Mouse (Mus musculus) megakaryocyte progenitor cell, adult 5-6 weeks (primary cell): Measurements from ENCODE around the gene Kif1bp. TPM values are rescaled to one million over a fixed set of nuclear protein-coding genes. Genes with fewer than 3 reads are reported as not detected.
"Not testable (repeated sequence)": the region's sequence is repeated elsewhere in the genome, so short reads cannot be mapped to it uniquely, and the experiment has no call there.

Source experiments
- ATAC-seq: replicated peaks from 2 replicates; pipeline ENCODE4 v1.8.0; 2016; ENCODE audit warnings: mild to moderate bottlenecking, moderate TSS enrichment, inconsistent platforms; ENCODE audit not compliant: poor library complexity
- total RNA-seq, 2 experiments: library from RNA; stranded (forward) in 1 of 2; stranded (reverse) in 1 of 2; fragments of 157-497, 149-512 nt in 1 of 2; fragments of 200-1000 nt in 1 of 2; gene quantifications; 2 replicates each; pipeline versions ENCODE4 v1.2.3 to v1.2.4; 2015 to 2017

Kif1bp gene
- total RNA-seq (2015) (18.7 and 26.5 TPM in 2 replicates), total RNA-seq (2017) (14.8 and 19.4 TPM in 2 replicates)

DNA sequence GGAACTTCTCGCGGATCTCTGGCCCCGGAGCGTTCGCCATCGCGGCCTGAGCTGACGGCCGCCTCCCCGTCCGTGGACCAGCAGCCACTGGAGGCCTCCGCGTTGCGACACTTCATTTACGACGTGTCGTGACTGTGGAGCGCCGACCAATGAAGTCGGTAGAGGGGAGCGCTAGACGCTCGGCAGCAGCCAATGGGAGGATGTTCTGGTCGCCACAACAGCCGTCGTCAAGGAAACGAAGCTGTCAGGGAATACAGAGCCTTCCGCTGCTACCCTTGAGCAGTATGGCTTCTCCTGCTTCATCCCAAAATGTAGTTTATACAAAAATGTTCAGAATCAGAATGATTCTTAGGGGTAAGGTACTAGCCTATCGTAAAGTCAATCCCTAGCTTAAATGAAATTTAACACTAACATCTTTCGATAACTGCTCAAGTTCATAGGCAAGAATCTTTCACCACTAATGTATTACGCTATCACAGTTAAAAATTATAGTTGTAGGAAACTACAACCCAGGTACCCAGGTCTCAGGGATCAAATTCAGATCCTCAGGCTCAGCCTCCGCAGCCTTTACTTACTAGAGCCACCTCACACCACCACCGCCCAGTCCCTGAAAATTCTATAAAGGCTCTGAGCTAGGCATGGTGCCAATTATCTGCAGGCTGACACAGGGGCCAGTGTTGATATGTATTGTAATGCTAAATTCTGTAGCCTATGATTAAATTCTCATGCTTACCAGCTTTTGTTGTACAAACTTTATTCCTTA lies at the start of gene Kif1bp:
Gene Kif1bp (minus strand): TSS at position 120 of the 763 bp plus-strand sequence.
- ATAC-seq, result peak; percentile 98

DNA sequence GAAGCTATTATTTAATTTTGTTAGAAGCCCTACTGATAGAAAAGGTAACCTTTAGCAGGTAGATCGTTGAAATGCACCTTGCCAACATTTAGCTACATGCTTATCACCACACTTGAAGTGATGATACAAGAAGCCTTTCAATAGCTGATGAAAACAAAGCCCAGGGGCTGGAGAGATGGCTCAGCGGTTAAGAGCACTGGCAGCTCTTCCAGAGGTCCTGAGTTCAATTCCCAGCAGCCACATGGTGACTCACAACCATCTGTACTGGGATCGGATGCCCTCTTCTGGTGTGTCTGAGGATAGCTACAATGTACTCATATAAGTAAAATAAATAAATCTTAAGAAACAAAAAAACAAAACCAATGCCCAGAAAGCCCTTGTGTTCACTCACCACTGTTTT lies 25.9 kb upstream of the Kif1bp start:
- no peak for ATAC-seq

DNA sequence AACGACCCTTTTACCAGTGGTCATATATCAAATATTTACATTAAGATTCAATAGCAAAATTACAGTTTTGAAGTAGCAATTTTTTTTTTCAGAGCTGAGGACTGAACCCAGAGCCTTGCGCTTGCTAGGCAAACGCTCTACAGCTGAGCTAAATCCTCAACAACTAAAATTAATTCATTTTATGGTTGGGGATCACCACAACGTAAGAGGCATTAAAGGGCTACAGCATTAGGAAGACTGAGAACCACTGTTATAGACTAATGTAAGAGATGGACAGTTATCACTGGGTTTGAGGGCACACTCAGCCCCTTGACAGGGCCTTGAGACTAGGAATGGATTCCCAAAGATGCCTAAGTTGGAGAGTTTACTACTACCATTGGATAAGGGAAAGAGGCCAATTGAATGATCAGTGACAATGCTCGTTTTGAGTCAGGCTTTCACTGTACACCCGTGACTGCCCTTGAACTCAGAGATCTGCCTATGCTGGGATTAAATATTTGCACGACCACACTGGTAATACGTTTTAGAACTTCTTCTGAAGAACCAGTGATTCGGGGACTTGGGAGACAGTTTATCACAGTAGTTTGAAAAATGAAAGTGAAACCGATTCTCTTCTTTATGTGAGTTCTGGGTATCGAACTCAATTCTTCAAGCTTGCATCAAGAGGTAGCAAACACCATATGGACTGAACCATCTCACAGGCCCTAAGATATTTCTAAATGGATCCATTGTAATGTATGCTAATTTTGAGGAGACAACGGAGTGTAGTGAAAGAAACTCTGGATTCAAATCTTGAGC lies 25.2 kb upstream of the Kif1bp start:
- ATAC-seq, result no peak

DNA sequence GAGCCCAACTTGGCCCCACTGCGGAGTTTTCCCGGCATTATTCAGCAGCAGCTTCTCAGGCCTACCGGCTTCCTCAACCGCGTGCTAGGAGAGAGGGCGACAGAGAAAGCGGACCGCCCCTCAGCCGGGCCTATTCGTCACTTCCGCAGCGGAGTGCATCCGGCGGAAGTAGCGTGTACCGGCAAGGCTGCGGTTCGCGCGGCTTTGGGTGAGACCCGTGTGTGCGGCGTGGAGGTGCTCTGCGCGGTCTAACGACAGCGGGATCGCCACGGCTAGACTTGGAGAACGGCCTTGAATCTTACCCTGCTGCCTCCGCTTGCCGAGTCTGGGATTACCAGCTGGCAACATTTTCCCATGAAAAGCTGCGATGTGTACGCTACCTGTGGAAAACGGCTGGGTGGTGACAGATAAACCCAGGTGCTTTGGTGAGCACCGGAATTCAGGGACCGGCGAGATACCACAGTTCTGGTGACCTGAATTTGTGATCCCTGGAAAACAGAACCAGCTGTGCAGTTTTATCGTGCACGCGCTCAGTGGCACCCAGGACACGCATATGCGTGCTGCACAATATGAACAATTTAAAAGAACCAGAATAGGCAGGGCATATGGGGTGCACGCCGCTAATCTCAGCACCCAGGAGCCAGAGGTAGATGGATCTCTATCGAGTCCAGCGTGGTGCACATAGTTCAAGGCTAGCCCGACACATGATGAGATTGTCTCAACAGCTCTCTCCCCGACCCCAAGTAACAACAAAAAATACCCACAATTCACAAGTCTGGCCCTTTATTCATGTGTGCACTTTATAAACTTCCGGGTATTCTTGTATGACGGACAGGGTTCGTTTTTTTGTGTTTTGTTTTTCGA lies 24.2 kb upstream of the Kif1bp start, which contains the start of gene Ddx21:
Gene Ddx21 (minus strand): TSS at position 105 of the 864 bp plus-strand sequence.
- ATAC-seq, result peak; percentile 94

DNA sequence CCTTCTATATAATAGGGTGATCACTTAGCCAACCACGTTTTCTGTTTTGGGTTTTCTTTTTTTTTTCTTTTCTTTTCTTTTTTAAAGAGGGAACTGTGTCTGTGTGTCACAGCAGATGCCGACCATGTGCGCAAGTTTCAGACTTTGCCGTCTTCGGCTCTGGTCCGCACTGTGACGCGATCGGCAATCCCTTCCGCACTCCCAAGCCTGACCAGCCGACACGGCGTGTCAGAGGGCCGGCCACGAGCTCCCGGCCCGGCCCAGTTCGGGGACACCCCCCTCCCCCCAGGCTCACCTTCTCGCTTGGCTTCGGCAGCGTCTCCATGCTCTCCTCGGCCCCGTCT lies 23.5 kb upstream of the Kif1bp start:
- peak; percentile 45 for ATAC-seq

DNA sequence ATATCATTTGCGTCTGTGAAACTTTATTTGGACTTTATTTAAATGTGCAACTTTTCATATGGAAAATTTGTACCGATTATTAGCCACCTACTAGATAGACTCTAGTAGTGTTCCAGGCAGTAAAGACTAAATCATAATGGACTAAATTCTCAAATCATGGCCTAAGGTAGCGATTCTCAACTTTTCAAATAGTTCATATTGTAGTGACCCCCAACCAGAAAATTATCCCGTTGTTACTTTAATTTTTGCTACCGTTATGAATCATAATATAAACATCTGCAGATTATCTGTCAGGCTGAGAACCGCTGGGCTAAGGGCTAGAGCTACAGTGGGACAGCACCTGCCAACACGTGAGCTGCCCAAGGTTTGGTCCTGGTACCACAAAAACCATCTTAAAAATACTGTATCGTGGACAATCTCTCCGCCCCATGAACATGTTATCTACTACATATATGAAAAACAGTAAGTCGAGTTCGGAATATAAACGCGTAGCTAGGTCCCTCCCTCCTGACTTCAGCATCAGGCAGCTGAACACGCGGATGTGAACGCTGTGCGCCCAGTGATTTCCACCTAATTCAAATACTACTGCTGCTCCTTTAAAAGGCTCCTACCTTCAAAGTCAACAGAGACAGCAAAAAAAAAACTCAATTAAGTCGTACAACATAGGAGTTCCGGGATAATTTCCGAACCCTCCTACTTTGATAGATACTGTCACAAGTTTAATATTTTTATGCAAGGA lies 23.0 kb upstream of the Kif1bp start:
- ATAC-seq, result peak; percentile 16

DNA sequence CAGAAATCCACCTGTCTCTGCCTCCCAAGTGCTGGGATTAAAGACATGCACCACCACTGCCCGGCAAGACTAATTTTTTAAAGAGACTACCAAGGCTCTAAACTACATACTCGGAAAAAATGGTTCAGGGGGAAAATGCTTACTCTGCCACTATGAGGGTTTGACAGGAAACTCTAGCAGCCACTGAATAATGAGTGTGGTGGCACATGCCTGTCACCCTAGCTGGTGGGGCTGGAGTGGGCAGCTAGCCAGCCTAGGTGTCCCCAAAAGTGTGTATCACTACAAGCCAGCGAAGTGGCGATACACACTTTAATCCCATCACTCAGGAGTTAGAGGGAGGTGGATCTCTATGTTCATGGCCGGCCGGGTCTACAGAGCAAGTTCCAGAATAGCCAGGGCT lies 21.8 kb upstream of the Kif1bp start:
- ATAC-seq, result no peak

DNA sequence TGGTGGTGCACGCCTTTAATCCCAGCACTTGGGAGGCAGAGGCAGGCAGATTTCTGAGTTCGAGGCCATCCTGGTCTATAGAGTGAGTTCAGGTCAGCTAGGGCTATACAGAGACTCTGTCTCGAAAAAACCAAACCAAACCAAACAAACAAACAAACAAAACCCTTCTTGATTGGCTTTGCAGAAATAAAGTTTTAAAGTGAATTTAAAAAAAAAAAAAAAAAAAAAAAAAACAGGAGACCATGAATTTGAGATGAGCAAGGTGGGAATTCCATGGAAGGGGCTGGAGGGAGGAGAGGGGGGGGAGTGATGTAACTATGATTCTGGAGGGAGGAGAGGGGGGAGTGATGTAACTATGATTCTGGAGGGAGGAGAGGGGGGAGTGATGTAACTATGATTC lies 21.1 kb upstream of the Kif1bp start:
- ATAC-seq, result not testable (repeated sequence)

DNA sequence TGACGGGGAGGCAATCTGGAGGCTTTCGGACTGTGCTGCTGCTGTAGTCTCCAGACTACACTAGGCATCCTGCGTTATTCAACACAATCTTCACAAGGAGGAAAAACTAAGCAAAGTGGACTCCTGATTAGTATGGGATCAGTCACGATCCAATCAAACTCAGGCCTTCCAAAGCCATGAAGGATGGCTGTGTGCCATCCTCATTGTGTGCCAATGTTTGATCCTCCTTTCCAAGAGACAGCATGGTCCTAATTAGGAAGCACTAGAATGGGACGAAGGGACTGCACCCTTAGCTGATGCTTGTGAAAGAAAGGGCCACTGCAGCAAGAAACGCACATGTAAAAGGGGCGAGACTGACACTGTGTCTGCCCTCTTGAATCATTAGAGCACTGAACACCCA lies 14.2 kb upstream of the Kif1bp start:
- no peak for ATAC-seq

DNA sequence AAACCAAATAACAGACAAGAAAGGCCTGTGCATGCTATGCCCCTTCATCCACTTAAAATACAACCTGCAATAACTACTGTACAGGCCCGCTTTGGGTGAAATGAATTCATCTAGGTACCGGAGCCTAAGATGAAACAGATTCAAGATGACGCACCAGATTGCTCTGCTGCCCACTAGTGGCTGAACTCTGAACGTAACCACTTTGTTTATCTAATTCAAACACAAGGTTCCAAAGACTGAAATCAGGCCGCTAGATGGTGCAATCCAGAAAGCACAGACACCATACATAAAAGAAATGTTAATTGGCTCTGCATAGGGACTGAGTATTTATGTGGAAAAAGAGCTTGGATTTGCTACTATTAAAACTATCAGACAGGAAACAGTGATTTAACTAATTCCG lies 11.9 kb upstream of the Kif1bp start:
- ATAC-seq, result peak; percentile 98

DNA sequence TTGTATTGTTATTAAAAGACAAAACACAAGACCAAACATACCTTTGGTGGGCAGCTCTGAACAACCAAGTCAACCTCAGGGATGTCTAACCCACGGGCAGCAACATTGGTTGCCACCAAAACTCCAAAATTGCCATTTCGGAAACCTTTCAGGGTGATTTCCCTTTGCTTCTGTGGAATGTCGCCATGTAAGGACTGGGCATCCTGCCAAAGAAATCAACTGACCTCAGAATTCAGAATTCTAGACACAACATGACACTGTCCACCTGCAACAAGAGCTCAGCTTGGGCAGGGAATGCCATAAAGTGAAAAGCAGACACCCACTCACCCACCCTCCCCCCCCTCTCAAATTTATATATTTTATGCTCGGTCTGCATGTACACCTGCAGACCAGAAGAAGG lies 10.4 kb upstream of the Kif1bp start:
- no peak for ATAC-seq

DNA sequence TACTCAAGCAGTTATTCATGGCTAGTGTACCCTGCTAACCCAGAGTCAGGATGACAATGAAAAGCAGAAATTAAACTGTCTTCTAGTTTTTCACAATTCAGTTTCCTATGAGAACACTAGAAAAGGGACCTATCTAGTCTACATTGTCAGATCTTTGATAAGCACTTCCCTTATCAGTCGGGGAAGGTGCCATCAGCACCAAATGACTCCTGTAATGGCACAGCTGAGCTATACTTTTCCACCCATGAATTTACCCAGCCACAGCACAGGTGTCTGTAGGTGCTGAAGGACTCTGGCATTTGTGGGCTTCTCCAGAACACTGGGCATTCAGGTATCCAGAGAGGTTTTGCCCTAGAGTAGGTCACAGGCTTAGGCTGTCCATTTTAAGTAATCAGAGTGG lies 5.0 kb upstream of the Kif1bp start:
- ATAC-seq, result no peak

DNA sequence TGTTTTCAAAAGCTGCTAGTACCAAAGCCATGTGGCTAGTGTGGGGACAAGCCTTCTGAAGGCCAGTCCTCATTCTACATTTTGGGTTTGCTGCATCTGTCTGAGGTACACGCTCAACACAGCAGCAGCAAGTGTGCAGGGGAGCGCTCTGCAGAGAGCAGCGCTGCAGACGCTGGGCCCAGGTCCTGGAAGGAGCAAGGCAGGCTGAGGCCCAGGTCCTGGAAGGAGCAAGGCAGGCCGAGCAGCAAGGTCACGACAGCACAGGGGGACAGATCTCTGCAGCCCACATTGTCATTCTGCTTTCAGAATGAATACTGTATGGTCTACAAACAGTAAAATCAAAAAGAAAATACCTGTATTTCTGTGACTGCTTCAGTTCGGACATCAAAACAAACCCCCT lies 4.4 kb upstream of the Kif1bp start:
- ATAC-seq, result no peak

DNA sequence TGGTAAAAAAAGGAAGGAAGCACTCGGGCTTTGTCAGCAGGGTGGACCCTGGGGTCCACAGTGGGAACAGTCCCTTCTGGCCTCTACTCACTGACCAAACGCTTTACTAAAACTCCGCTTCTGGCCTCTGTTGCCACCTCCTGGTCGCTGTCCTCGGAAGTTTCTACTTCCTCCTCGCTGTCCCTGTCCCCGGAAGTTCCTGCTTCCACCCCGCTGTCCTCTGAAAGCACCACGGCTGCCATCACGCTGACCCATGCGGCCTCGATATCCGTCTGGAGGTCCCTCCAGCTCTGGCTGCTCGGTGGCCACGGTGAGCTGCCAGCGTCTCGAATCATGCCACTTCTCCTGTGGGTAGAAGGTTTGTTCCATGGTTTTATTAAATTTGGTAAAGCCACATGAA lies 4.0 kb upstream of the Kif1bp start:
- no peak for ATAC-seq

DNA sequence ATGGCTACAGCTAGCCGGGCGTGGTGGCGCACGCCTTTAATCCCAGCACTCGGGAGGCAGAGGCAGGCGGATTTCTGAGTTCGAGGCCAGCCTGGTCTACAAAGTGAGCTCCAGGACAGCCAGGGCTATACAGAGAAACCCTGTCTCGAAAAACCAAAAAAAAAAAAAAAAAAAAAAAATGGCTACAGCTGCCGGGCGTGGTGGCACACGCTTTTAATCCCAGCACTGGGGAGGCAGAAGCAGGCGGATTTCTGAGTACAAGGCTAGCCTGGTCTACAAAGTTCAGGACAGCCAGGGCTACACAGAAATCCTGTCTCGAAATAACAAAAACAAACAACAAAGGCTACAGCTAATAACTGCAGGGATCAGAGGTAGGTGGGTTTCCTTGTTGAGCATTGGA lies 872 bp upstream of the Kif1bp start:
- ATAC-seq, result not testable (repeated sequence)

DNA sequence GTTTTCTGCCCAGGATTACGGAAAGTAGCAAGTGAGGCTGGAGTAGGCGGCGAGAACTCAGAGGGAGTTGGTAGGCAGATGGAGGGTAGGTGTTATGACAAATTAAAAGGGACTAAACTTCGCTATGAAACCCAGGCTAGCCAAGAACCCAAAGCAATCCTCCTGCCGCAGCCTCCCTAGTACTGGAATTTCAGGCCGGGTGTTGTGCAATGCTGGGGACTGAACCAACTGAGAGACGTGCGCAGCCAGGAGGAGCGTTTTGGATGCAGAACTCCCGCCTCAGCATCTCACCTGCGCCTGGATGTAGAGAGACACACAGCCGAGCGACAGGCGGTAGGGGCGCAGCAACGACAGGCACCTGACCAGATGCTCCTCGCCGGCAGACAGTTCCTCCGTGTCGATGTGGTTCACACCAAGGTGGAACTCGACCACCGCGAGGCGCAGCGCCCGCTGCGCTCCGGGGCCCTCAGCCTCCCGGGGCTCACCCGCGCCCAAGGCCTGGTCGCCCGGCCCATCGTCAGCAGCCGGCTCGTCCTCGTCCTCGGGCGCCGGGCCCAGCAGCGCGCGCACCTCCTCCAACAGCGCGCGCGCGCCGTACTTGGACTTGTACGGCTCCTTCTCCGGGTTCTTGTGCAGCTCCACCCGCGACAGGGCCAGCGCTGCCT lies 452 bp downstream of the Kif1bp start:
- peak; percentile 37 for ATAC-seq

DNA sequence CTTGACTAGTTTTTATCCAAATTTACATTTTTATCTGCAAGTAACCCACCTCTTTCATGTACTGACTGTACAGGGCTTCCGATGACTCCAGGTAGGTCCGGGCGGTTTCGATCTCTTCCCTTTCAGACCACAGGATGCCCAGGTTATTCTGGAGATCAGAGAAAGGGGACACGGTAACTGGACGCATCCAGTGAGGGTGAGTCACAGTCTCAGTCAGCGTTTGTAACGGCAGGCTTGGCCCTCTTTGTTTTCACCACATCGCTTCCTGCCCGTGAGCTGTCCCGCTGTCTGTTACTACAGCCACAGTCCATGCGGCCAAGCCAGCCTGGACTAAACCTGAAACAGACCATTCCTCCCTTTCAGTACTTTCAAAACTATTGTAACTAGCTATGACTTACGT lies 3.3 kb downstream of the Kif1bp start:
- ATAC-seq, result no peak

DNA sequence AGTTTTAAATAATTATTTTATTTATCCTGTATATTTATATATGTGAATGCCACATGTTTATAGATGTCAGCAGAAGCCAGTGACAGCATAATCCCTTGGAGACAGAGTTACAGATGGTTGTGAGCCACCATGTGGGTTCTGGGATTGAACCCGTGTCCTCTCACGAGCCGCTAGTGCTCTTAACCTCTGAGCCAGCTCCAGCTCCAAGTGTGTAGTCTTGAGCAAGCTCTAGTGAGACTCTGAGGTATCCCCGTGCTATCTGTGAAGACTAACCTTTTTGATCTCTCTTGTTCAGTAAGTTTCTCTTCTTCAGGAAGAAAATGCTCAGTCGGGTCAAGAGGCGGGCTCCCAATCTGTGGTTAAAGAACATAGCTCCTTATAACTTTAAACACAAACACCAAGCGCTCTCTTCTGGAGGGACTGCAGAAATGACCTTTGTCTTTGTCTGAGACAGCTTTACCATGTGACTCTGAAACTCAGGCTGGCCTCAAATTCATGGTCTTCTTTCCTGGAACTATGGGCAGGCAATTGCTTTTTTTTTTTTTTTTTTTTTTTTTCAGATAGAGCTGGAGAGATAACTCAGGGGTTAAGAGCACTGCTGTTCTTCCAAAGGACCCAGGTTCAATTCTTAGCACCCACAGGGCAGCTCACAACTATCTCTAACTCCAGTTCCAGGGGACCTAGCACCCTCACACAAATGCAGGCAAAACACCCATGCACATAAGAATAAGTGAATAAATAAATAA lies 8.0 kb downstream of the Kif1bp start:
- ATAC-seq, result peak; percentile 66

DNA sequence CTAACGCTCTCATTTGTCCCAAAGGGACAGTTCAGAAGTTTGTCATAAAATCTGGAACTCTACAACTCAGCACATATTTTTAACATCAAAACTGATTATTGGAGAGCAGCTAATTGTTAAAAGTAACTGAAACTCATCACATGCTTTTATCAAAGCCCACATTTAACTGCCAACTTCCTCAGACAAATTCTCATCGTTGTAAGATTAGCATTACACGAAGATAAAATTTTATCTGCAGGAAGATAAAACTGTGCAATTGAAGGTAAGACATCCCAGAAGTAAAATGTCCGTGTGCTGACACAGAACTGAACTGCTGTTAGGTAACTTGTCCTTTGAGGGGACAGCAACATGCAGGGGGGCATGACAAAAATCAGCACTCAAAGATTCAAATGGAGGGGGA lies 9.4 kb downstream of the Kif1bp start:
- no peak for ATAC-seq
